Mouse (Mus musculus) spleen, postnatal 36 days (tissue): Measurements from ENCODE around the gene Prelp.
A peak's percentile ranks its signal among the peaks of the same experiment; 100 is the strongest.

Experiments used
- DNase-seq, 2 experiments: peaks; one replicate each; pipeline ENCODE4 v3.0.0; 2022; ENCODE audit warnings: low spot score in 2 of 2, mixed read lengths in 1 of 2

Gene Prelp

GRCm38 (mm10) chr1:133934354-133934963 is 13.2 kb upstream of the Prelp start:
- DNase-seq: no peak

DNA sequence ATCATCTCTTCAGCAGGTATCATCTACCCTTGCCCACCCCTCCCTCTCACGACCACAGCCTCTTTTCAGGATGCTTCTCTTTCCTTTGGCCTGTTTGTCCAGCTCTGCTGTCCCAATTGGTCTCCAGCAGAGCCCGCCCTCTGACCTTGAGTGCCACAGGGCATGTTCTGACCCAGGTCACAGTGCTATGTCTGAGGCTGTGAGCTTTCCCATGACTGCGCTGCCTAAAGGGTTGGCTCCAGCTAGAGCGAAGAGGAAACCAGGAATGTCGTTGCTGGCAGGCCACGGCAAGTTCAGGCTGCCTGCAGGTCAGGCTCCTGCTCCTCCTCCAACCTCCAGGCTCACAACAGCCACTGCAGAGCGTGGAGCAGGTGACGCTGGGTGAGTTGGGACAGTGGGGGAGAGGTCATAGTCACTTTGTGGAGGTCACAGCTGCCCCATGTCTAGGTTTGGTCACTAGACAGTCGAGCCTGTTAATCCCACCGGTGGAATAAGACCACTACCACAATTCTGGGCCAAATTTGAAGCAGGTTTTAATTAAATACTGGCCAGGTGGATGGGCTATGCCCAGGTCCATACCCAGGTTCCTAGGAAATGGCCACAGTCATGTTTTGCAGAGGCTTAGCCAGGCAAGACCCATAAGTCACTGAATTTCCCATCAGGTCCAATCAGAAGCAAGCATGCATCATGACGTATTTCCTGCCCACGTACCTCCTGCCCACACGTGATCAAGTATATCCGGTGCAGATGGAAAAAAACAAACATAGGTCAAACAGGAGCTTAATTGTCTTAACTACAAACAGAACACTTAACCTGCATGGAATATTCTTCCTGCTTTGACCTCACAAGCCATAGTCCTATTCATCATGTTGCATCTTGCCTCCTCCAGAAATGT is 12.3 kb upstream of the Prelp start:
- no peak for DNase-seq

- no peak for DNase-seq
Measured at GRCm38 (mm10) chr1:133929980-133930379, 8.8 kb upstream of the Prelp start.

GRCm38 (mm10) chr1:133925223-133925622 is 4.0 kb upstream of the Prelp start:
- DNase-seq: no peak

DNA sequence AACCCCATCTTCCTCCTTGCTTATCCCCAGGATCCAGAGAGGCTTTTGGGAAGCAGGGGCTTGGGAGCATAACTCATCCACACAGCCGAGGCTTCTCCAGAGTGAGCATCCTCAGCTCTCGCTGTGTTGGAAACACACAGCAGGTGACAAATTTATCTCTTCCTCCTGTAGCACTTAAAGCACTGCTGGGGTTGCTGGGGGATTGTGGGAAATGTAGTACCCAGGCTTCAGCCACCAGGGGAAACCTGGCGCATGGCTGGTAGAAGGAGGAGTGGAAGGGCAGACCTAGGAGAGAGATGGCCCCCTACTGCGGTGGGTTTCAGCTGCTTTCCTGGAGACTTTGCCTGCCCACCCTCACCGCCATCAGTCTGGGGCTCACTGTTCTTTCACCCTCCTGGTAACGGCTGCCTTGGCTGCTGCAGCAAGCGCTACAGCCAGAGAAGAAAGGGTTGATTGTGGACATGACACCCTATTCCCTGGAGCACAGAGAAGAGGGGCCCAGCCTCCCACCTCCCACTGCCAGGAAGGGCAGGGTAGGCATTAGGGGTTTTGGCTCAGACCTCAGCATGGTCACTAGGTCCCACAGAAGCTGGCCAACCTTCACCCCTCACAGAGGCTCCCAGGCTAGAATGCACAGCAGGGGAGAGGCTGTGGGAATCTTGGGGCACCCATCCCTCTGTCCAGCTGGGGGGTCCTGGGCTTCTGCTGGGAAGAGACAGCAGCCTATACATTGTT is 3.1 kb upstream of the Prelp start:
- no peak for DNase-seq

GRCm38 (mm10) chr1:133923071-133923470 is 1.9 kb upstream of the Prelp start:
- no peak for DNase-seq

GRCm38 (mm10) chr1:133920876-133921275 is 338 bp downstream of the Prelp start:
- no peak for DNase-seq

- no peak for DNase-seq
Measured at GRCm38 (mm10) chr1:133920401-133920800, 813 bp downstream of the Prelp start.

DNA sequence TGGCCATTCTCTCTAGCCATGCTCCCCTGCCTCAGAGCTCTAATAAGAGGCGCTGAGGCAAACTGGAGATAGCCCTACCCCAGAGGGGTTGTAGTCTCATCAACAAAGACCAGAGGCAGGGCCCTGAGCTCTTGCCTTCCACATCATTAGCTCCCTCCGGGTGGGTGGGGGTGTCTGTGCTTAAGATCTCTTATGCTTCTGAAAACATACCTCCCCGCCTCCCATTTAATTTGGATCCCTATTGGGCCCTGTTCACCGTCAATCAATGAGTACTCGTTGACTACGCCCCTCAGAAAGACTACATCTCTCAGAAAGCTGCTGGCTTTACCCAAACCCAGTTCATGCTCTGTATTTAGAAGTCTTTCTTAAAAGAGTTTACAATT is 3.1 kb downstream of the Prelp start:
- no peak for DNase-seq

DNA sequence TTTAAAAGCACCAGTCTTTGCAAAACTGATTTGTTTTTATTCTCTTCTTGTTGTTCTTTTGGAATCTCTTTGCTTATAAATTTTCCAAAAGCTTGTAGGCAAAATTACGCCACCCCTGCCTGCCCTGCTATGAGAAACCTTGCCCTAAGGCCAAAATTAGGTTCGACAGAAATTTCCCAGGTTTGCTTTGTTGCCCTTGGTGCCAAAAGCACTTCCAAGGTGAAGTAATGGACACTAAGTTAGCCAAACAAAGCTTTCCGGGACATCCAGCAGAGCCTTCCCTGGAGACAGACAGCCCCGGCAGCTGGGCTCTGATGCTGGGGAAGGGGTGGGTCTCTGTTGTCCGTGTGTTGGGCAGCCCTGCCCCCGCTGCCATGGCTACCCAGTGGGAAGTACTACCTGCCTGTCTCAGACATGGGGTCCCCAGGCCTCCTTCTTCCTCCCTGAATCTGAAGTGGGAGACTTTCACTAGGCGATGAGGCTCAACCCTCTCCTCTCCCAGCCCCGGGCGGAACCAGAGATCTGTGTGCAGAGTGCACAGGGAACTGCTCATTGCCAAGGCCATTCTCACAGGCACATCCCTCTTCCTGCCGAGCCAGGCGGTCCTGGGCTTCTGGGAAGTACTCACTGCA is 3.6 kb downstream of the Prelp start:
- DNase-seq: no peak

DNA sequence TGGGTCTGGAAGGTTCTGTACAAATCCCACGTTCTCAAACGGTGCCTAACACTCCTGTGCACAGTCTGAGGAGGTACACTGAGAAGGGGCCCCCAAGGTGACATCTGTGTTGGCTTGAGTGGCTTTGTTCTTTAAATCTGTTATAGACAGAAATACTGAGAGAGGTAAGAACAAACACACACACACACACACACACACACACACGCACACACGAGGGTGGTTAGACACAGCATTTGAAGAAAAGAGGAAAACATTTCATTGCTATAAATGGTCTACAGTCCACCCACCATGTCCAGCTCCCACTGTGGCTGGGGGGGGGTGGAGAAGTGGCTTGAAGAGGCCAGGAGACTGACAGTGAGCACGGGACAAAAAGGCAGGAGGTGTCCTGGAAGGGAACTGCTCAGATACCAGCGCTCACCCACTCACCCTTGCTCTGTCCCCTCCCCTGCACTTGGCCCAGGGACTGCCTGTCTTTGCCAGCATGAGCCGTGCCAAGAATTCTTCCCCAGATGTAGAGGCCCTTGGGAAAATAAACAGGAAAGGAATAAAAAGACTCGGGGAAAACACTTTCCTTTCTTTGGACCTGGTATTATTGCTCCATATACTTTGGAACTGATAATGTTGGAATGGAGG is 5.4 kb downstream of the Prelp start:
- peak; percentile 14 to 30 for DNase-seq

DNA sequence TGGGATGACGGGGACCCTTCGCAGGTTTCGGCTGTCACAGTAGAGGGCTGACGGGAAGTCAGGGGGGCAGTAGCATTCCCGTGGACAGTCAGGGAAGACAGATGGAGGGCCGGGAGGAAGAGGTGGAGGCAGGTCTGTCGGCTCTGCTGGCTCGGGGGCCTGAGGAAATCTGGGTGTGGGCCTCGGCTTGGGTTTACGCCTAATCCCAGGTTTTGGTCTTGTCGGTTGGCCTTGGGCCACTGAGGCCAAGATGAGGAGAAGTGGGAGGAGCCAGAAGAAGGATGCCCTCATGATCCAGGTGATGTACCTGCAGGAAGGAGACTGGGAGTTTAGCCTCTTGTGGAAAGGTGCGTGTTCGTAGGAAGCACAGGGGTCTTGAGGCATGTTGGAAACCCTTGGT is 6.1 kb downstream of the Prelp start:
- DNase-seq: no peak

DNA sequence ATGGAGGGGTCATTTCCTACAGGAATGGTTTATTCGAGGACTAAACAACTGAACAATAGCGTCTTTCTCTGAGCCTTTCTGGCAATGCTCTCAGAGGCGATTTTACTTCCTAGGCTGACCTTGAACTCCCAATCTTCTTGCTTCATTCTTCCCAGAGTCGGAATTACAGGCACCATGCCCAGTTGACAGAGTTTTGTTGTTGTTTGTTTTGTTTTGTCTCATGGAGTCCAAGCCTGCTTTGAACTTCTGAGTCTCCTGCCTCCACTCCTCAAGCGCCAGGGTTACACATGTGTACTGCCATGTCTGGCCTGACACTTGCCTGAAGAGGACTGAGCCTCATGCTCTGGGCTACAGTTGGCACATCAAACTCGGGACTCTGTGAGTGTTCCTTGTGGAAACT is 8.2 kb downstream of the Prelp start:
- no peak for DNase-seq

DNA sequence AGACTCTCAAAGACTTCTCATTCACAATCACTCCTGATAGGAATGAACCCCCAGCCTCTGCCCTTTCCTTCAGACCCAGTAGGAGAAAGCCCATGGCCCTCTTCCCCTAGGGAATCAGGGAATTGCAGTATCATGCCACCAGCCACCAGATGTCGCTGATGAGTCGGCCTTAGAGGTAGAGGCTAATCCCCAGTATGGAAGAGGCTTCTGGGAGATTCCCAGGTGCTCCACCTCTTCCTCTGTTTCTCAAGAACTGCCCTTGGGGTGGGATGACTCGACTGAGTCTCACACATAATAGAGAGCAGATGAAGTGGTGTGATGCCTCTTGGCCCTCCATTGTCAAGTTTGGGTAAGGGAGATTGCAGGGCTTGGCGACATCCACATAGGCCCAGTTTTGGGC is 9.8 kb downstream of the Prelp start:
- DNase-seq: peak in 1 of 2 experiments; percentile 28

DNA sequence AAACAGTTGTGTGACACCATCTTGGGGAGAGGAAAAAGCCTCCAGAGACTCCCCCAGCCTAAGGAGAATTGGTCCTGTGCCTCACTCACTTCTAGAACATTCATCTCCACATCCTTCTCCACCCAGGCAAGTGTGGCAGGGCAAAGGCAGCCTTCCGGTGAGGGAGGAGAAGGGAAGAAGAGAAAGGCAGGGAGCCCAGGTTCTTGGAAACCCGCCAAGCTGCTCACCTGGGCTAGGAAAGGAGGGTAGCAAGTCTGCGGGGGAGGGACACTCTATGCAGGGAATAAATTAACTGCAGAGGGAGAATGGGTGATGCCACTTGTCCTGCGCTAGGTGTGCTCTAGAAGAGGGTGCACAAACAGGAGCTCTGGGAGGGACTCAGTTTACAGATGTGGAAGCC is 10.2 kb downstream of the Prelp start:
- DNase-seq: no peak

- DNase-seq: no peak
Measured at GRCm38 (mm10) chr1:133910108-133910507, 11.1 kb downstream of the Prelp start.

- DNase-seq: no peak
Measured at GRCm38 (mm10) chr1:133908659-133909575, 12.3 kb downstream of the Prelp start.

DNA sequence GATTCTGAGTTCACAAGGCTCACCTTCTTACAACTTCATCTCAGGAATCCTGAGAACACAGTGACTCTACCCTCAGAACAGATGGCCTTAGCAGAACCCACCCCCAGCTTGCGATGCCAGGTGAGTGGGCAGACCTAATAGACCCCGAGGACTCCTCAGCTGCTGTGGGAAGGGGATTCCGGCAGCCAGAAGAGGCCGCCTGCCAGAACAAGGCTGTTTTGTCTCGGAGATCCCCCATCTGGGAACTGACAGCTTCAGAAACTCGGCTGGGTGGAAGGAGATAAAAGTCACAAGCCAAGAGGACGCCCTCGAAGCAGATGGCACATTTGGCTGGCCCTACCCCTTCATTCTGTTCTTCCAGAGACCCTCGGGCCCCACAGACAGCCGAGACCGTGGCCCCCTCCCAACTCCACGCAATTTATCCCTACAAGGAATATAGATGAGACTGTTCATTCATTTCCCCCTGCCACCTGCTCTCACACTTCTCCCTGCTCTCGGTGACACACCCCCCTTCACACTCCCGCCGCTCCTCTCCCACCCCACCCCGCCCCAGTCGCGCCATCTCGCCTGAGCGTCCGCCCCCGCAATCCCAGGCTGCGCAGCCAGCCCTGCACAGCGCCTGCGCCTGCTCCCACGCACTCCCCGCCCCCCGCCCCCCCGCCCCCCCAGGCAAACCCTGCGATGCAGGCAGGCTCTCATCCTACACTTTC is 13.1 kb downstream of the Prelp start, which contains the start of gene Optc:
Gene Optc, minus strand, starts transcription at position 51 of the 710 bp plus-strand sequence.
- DNase-seq: no peak

DNA sequence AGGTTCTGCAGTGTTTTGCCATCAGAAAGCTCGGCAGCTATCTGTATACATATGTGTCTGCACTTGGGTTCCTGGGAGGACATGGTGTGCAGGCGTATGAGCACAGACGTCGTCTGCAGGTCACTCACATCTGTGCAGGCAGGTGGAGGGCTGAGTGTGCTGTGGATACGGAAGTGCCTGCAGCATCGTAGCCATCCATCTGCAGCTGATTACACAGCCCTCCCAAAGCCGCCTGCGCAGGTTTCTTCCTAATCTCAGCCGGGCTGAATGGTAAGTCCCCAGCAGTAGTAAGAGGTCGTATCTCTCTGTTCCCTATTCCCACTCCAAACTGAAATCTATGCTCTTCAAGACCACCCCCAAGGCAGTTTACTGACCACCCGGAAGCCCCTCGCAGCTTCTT is 14.8 kb downstream of the Prelp start:
- no peak for DNase-seq

GRCm38 (mm10) chr1:133900825-133901224 is 20.4 kb downstream of the Prelp start:
- no peak for DNase-seq
